Mouse (Mus musculus): ENCODE results near the gene Gga1. TPM values are rescaled to one million over a fixed set of nuclear protein-coding genes. Genes with fewer than 3 reads are reported as not detected.

Gene Gga1
- polyA plus RNA-seq, 1 experiment from 2014 or later = 26.3 TPM

- H3K27me3 ChIP-seq (ENCODE audit: control insufficient read depth, insufficient read depth, low read length) = 0 out of 2 replicates have a peak, but pooled peaks cover 2% of the 10 kb centered on the region
- H3K9ac ChIP-seq (ENCODE audit: low read depth, low read length) = peak overlapping the region; percentile 37; the same call in 1 of the 2 replicates
- ATAC-seq (ENCODE audit: low FRiP score) (0 out of 2 replicates have a peak, but pooled peaks have one; percentile 19), DNase-seq (ENCODE audit: low spot score) (peak; percentile 34)
- no peaks in the 10 kb centered on the region for H3K9me3 ChIP-seq (ENCODE audit: control insufficient read depth, low read length)
- no peaks in the 10 kb centered on the region for H3K36me3 ChIP-seq (ENCODE audit: control insufficient read depth, insufficient read depth, low read length)
- H3K4me1 ChIP-seq (replicated peaks; ENCODE audit: control insufficient read depth, insufficient read depth, low read length) = peaks cover 8% of the 10 kb centered on the region
- 17% methylated on average over 15 of the region's 15 CpGs for WGBS
- peak overlapping the region; percentile 27 for H3K4me3 ChIP-seq (ENCODE audit: low read depth, low read length)
- H3K27ac ChIP-seq (ENCODE audit: low read depth, low read length) = no peak overlapping the region
- H3K4me2 ChIP-seq (replicated peaks; ENCODE audit: low read depth, low read length) = peak overlapping the region; percentile 65
These were observed 50.2 kb downstream of the Gga1 start for GRCm38 (mm10) chr15:78927021-78927787.

GRCm38 (mm10) chr15:78927788-78928457, 50.9 kb downstream of the Gga1 start:
- Histone ChIP-seq H3K4me1 (replicated peaks; ENCODE audit: control insufficient read depth, insufficient read depth, low read length) (peaks cover 8% of the 10 kb centered on the region), H3K9me3 (ENCODE audit: control insufficient read depth, low read length) (no peaks in the 10 kb centered on the region), H3K27ac (ENCODE audit: low read depth, low read length) (no peak overlapping the region), H3K27me3 (ENCODE audit: control insufficient read depth, insufficient read depth, low read length) (0 out of 2 replicates have a peak, but pooled peaks cover 2% of the 10 kb centered on the region), H3K36me3 (ENCODE audit: control insufficient read depth, insufficient read depth, low read length) (no peaks in the 10 kb centered on the region), H3K4me3 (ENCODE audit: low read depth, low read length) (peak overlapping the region; percentile 27), H3K4me2 (replicated peaks; ENCODE audit: low read depth, low read length) (peak overlapping the region; percentile 65), H3K9ac (ENCODE audit: low read depth, low read length) (peak overlapping the region; percentile 37; the same call in 1 of the 2 replicates)
- under 1% methylated on average over 21 of the region's 35 CpGs for WGBS
- DNase-seq (ENCODE audit: low spot score) (peak; percentile 68), ATAC-seq (ENCODE audit: low FRiP score) (peak; percentile 55; the same call in 1 of the 2 replicates)

DNA sequence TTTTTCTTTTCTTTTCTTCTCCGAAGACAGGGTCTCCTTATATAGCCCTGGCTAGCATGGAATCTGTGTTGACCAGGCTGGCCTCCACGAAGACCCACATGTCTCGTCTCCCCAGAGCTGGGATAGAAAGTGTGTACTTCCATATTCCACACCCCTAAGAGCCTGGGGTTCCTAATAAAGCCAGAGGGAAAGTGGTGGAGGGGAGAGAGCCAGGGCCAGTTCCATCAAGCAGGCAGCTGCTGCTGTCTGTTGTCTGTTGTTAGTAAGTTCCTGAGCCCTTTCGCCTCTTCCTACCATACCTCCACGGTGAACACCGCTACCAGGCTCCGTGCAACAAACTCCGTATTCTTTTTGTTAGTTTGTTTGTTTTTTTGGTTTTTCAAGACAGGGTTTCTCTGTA, 51.5 kb downstream of the Gga1 start:
- DNase-seq (ENCODE audit: low spot score) (no peak), ATAC-seq (ENCODE audit: low FRiP score) (no peak)
- Histone ChIP-seq H3K4me3 (ENCODE audit: low read depth, low read length) (peak overlapping the region; percentile 27; the same call in 1 of the 2 replicates), H3K27ac (ENCODE audit: low read depth, low read length) (no peak overlapping the region), H3K9ac (ENCODE audit: low read depth, low read length) (no peak overlapping the region), H3K9me3 (ENCODE audit: control insufficient read depth, low read length) (no peaks in the 10 kb centered on the region), H3K4me1 (replicated peaks; ENCODE audit: control insufficient read depth, insufficient read depth, low read length) (peaks cover 8% of the 10 kb centered on the region), H3K4me2 (replicated peaks; ENCODE audit: low read depth, low read length) (peak overlapping the region; percentile 65), H3K27me3 (ENCODE audit: control insufficient read depth, insufficient read depth, low read length) (0 out of 2 replicates have a peak, but pooled peaks cover 2% of the 10 kb centered on the region), H3K36me3 (ENCODE audit: control insufficient read depth, insufficient read depth, low read length) (no peaks in the 10 kb centered on the region)
- WGBS = 53% methylated on average over 7 of the region's 8 CpGs

GRCm38 (mm10) chr15:78930192-78930706, 53.3 kb downstream of the Gga1 start:
- 0 out of 2 replicates have a peak, but pooled peaks cover 2% of the 10 kb centered on the region for H3K27me3 ChIP-seq (ENCODE audit: control insufficient read depth, insufficient read depth, low read length)
- H3K9ac ChIP-seq (ENCODE audit: low read depth, low read length) = no peak overlapping the region
- no peak overlapping the region for H3K4me2 ChIP-seq (replicated peaks; ENCODE audit: low read depth, low read length)
- ATAC-seq (ENCODE audit: low FRiP score) = no peak
- no peak for DNase-seq (ENCODE audit: low spot score)
- 92% methylated on average over 6 of the region's 6 CpGs for WGBS
- no peaks in the 10 kb centered on the region for H3K9me3 ChIP-seq (ENCODE audit: control insufficient read depth, low read length)
- no peak overlapping the region for H3K27ac ChIP-seq (ENCODE audit: low read depth, low read length)
- no peaks in the 10 kb centered on the region for H3K36me3 ChIP-seq (ENCODE audit: control insufficient read depth, insufficient read depth, low read length)
- H3K4me1 ChIP-seq (replicated peaks; ENCODE audit: control insufficient read depth, insufficient read depth, low read length) = peaks cover 6% of the 10 kb centered on the region
- no peak overlapping the region for H3K4me3 ChIP-seq (ENCODE audit: low read depth, low read length)

DNA sequence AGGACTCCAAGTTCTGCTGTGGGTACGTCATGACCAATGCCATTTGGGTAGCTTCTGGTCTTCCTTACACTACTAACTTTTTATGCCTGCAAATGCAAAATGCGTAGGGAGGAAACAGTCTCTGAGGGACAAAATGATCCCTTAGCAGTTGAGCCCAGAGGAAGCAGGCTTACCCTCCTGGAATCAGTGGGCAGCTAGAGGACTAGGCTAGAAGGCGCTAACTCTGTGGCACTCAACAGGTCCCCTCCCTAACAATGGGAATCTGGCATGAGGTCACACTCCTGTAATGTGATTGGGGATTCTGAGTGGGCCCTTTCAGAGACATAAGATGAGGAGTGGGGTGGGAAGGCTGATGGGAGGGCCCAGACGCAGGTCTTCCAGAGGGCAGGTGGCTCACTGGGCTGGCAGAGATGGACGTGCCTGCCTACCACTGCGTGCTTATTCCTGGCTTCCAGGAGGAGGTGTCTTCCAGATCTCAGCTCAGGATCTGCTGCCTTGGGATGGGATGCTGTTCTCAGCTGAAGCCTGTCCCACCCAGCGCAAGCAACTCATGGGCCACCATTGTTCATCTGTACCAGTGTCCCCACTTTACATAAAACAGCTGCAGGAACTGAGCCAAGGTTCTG, 53.9 kb downstream of the Gga1 start:
- 88% methylated on average over 7 of the region's 7 CpGs for WGBS
- no peak for ATAC-seq (ENCODE audit: low FRiP score)
- DNase-seq (ENCODE audit: low spot score) = no peak

DNA sequence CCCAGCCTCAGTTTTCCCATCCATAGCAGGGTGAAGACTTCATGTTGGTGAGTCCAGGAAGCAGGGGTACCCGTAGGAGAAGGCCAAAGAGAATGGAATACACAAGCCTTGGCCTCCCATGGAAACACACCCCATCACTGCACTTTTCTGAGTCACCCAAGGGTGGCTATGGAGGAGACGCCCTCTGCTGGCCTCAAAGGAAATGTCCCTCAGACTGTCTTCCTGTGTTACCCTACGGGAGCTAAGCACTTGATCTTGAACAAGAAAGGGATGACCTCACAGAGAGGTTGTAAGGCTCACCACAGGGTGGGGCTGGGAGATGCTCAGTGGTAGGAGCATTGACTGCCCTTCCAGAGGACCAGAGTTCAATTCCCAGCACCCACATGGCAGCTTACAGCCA, 54.6 kb downstream of the Gga1 start:
- Histone ChIP-seq H3K4me1 (replicated peaks; ENCODE audit: control insufficient read depth, insufficient read depth, low read length) (peaks cover 2% of the 10 kb centered on the region; the same call in 1 of the 2 replicates), H3K4me3 (ENCODE audit: low read depth, low read length) (no peak overlapping the region), H3K4me2 (replicated peaks; ENCODE audit: low read depth, low read length) (no peak overlapping the region), H3K9ac (ENCODE audit: low read depth, low read length) (no peak overlapping the region), H3K27me3 (ENCODE audit: control insufficient read depth, insufficient read depth, low read length) (0 out of 2 replicates have a peak, but pooled peaks cover 2% of the 10 kb centered on the region), H3K27ac (ENCODE audit: low read depth, low read length) (no peak overlapping the region), H3K9me3 (ENCODE audit: control insufficient read depth, low read length) (no peaks in the 10 kb centered on the region), H3K36me3 (ENCODE audit: control insufficient read depth, insufficient read depth, low read length) (no peaks in the 10 kb centered on the region)
- peak; percentile 24 for DNase-seq (ENCODE audit: low spot score)
- 35% methylated on average over 3 of the region's 3 CpGs for WGBS
- ATAC-seq (ENCODE audit: low FRiP score) = no peak

More for the DNA sequence above, 53.9 kb downstream of the Gga1 start:
- H3K27me3 ChIP-seq (ENCODE audit: control insufficient read depth, insufficient read depth, low read length) = 0 out of 2 replicates have a peak, but pooled peaks cover 2% of the 10 kb centered on the region
- peaks cover 5% of the 10 kb centered on the region for H3K4me1 ChIP-seq (replicated peaks; ENCODE audit: control insufficient read depth, insufficient read depth, low read length)
- no peaks in the 10 kb centered on the region for H3K36me3 ChIP-seq (ENCODE audit: control insufficient read depth, insufficient read depth, low read length)
- no peak overlapping the region for H3K9ac ChIP-seq (ENCODE audit: low read depth, low read length)
- H3K4me2 ChIP-seq (replicated peaks; ENCODE audit: low read depth, low read length) = no peak overlapping the region
- H3K27ac ChIP-seq (ENCODE audit: low read depth, low read length) = no peak overlapping the region
- H3K4me3 ChIP-seq (ENCODE audit: low read depth, low read length) = no peak overlapping the region
- no peaks in the 10 kb centered on the region for H3K9me3 ChIP-seq (ENCODE audit: control insufficient read depth, low read length)

GRCm38 (mm10) chr15:78934784-78935320, 57.9 kb downstream of the Gga1 start, which contains the start of gene Nol12:
Nol12 (plus strand) TSS chr15:78934933.
- DNase-seq (ENCODE audit: low spot score) (peak; percentile 92), ATAC-seq (ENCODE audit: low FRiP score) (peak; percentile 88)
- H3K27ac ChIP-seq (ENCODE audit: low read depth, low read length) = peak within 1 kb of the TSS; percentile 62; the same call in 1 of the 2 replicates
- H3K4me2 ChIP-seq (replicated peaks; ENCODE audit: low read depth, low read length) = peak within 1 kb of the TSS; percentile 69
- H3K9me3 ChIP-seq (ENCODE audit: control insufficient read depth, low read length) = no peaks in the 10 kb centered on the region
- peak within 1 kb of the TSS; percentile 80 for H3K4me3 ChIP-seq (ENCODE audit: low read depth, low read length)
- H3K36me3 ChIP-seq (ENCODE audit: control insufficient read depth, insufficient read depth, low read length) = peaks cover 6% of the 10 kb centered on the region; the same call in 1 of the 2 replicates
- H3K27me3 ChIP-seq (ENCODE audit: control insufficient read depth, insufficient read depth, low read length) = no peaks in the 10 kb centered on the region
- H3K9ac ChIP-seq (ENCODE audit: low read depth, low read length) = peak within 1 kb of the TSS; percentile 86
- WGBS = under 1% methylated on average over 42 of the region's 42 CpGs
- no peaks in the 10 kb centered on the region for H3K4me1 ChIP-seq (replicated peaks; ENCODE audit: control insufficient read depth, insufficient read depth, low read length)

DNA sequence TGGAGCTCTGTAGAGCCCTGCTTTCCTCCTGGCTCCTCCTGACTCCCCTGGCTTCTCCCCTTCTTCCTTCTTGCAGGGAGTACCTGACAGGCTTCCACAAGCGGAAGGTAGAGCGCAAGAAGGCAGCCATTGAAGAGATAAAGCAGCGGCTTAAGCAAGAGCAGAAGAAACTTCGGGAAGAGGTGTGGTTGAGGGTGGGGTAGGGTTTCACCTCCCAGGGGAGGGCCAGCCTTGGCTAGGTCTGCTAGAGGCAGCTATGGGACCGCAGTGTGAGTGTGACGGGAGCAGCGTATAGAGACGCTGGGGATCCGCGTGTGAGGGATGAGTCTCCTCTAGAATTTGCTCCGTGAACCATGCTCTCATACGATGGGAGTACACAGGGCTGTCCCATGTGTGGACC, 59.4 kb downstream of the Gga1 start:
- 90% methylated on average over 12 of the region's 12 CpGs for WGBS
- H3K9me3 ChIP-seq (ENCODE audit: control insufficient read depth, low read length) = no peaks in the 10 kb centered on the region
- no peak overlapping the region; the same call in 1 of the 2 replicates for H3K9ac ChIP-seq (ENCODE audit: low read depth, low read length)
- H3K27me3 ChIP-seq (ENCODE audit: control insufficient read depth, insufficient read depth, low read length) = no peaks in the 10 kb centered on the region
- H3K36me3 ChIP-seq (ENCODE audit: control insufficient read depth, insufficient read depth, low read length) = peaks cover 6% of the 10 kb centered on the region; the same call in 1 of the 2 replicates
- no peaks in the 10 kb centered on the region for H3K4me1 ChIP-seq (replicated peaks; ENCODE audit: control insufficient read depth, insufficient read depth, low read length)
- no peak overlapping the region for H3K27ac ChIP-seq (ENCODE audit: low read depth, low read length)
- H3K4me2 ChIP-seq (replicated peaks; ENCODE audit: low read depth, low read length) = no peak overlapping the region
- 0 out of 2 replicates have a peak overlapping the region, but pooled peaks have one; percentile 2 for H3K4me3 ChIP-seq (ENCODE audit: low read depth, low read length)
- DNase-seq (ENCODE audit: low spot score) (no peak), ATAC-seq (ENCODE audit: low FRiP score) (no peak)

All from hindbrain, embryonic 11.5 days (tissue).